Mouse (Mus musculus) C2C12 (cell line): ENCODE data around the gene Fbxl20.

Source experiments
- CEBPB ChIP-seq: IDR thresholded peaks from one replicate; pipeline ENCODE4 v1.6.1; 2011; ENCODE audit warnings: low read depth, mild to moderate bottlenecking, control low read depth, moderate library complexity
- CTCF ChIP-seq: IDR thresholded peaks from one replicate; pipeline ENCODE4 v1.5.1; 2011; ENCODE audit not compliant: control insufficient read depth, insufficient read depth, insufficient read length
- FOSL1 ChIP-seq: IDR thresholded peaks from one replicate; pipeline ENCODE4 v1.8.0; 2011; ENCODE audit warnings: mild to moderate bottlenecking, low read length; ENCODE audit not compliant: poor library complexity, insufficient read depth, severe bottlenecking
- MAX ChIP-seq: IDR thresholded peaks from one replicate; pipeline ENCODE4 v1.6.1; 2011; ENCODE audit warnings: mild to moderate bottlenecking, control low read depth
- MYOD1 ChIP-seq: IDR thresholded peaks from one replicate; pipeline ENCODE4 v1.6.1; 2011; ENCODE audit warnings: low read depth; ENCODE audit not compliant: control insufficient read depth, insufficient read length
- MYOG ChIP-seq: IDR thresholded peaks from one replicate; pipeline ENCODE4 v1.6.1; 2011; ENCODE audit not compliant: control insufficient read depth, insufficient read length; ENCODE audit errors: extremely low read depth
- USF1 ChIP-seq: IDR thresholded peaks from one replicate; pipeline ENCODE4 v1.6.1; 2011; ENCODE audit warnings: low read depth, mild to moderate bottlenecking, control low read depth, moderate library complexity

DNA sequence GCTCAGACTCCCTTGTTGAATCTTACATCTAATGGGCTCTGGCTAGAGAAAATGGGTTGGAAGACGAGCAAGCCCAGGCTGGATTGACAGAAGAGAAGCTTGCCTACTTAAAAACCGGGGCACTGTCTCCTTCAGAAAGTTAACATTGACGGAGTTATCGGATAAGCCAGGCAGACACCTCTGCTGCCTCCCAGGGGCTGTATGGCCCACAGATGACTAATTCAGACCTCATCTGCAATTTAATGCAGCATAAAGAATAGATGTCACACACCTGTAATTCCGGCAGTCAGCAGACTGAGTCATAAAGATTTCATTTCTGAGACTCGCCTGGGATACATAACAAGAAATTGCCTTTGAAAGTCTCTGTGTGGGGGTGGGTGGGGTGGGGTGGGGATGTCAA is 69.8 kb downstream of the Fbxl20 start:
- TF ChIP-seq CTCF, result no peak
- TF ChIP-seq CEBPB, result no peak
- no peak for TF ChIP-seq USF1
- TF ChIP-seq MAX, result no peak
- no peak for TF ChIP-seq MYOG
- TF ChIP-seq MYOD1, result no peak
- no peak for TF ChIP-seq FOSL1
